In genomic region chr13:31559419-31560144, GRCm38 (mm10) we compare ENCODE assay signal across 8 mouse cellular contexts. TPM values are rescaled to one million over a fixed set of nuclear protein-coding genes. Genes with fewer than 3 reads are reported as not detected.
DNase-seq lines count a peak whose midpoint lies in the region; ATAC-seq and TF ChIP-seq lines count a peak whose summit lies in the region.

No protein-coding gene starts in this region.

- H3K4me1 ChIP-seq in embryonic facial prominence, embryonic 15.5 days, result peaks cover 32% of the 10 kb centered on the region
- H3K4me1 ChIP-seq in lung, embryonic 14.5 days (ENCODE audit: insufficient read depth), result peaks cover 4% of the 10 kb centered on the region; the same call in 1 of the 2 replicates
- peaks cover 26% of the 10 kb centered on the region for H3K4me1 ChIP-seq in olfactory bulb, adult 2 months (ENCODE audit: control insufficient read depth, insufficient read depth, low read length)

- 1% methylated on average over 84 of the region's 92 CpGs for WGBS in embryonic facial prominence, embryonic 15.5 days
- under 1% methylated on average over 92 of the region's 92 CpGs for WGBS in lung, embryonic 14.5 days
- WGBS in olfactory bulb, adult 2 months, result 1% methylated on average over 92 of the region's 92 CpGs

- no peak overlapping the region for H3K27ac ChIP-seq in embryonic facial prominence, embryonic 15.5 days (replicated peaks)
- H3K27ac ChIP-seq in lung, embryonic 14.5 days (ENCODE audit: low read depth), result no peak overlapping the region
- no peak overlapping the region for H3K27ac ChIP-seq in olfactory bulb, adult 2 months (ENCODE audit: insufficient read depth, low read depth, low read length)

- TF ChIP-seq POLR2A in olfactory bulb, adult 2 months (IDR thresholded peaks at IDR 0.05; ENCODE audit: insufficient read depth, low read depth, low read length), result no peak

- H3K36me3 ChIP-seq in embryonic facial prominence, embryonic 15.5 days, result no peaks in the 10 kb centered on the region
- no peaks in the 10 kb centered on the region for H3K36me3 ChIP-seq in lung, embryonic 14.5 days (ENCODE audit: insufficient read depth)

- peaks cover 88% of the 10 kb centered on the region for H3K27me3 ChIP-seq in embryonic facial prominence, embryonic 15.5 days
- H3K27me3 ChIP-seq in lung, embryonic 14.5 days (ENCODE audit: insufficient read depth, low read length), result peaks cover 83% of the 10 kb centered on the region

- peak; percentile 54 for DNase-seq in CD4-positive helper T cell, adult 2 months (ENCODE audit: low read depth, low spot score)
- DNase-seq in adrenal gland, postnatal 14 days, result peak; percentile 80
- peak; percentile 60 to 75 for DNase-seq in heart, postnatal 14 days
- peak; percentile 80 for DNase-seq in kidney, postnatal 14 days
- DNase-seq in lung, embryonic 14.5 days, result peak; percentile 81
- peak; percentile 76 for DNase-seq in thymus, postnatal 4 days

- peak overlapping the region; percentile 99 for H3K4me2 ChIP-seq in embryonic facial prominence, embryonic 15.5 days (replicated peaks)
- H3K4me2 ChIP-seq in lung, embryonic 14.5 days, result peak overlapping the region; percentile 100

- intact Hi-C loops in heart, postnatal 14 days (cut with DNase I), result loop anchor here (5.0 kb wide), 2 partner anchors 58 to 477 kb away; no protein-coding TSS in a partner anchor

- peak; percentile 56; the same call in 1 of the 2 replicates for ATAC-seq in embryonic facial prominence, embryonic 15.5 days (ENCODE audit: insufficient number of reproducible peaks, low FRiP score, low TSS enrichment, low read depth)
- ATAC-seq in lung, embryonic 14.5 days (ENCODE audit: insufficient read depth), result peak; percentile 67

- H3K9ac ChIP-seq in embryonic facial prominence, embryonic 15.5 days, result peak overlapping the region; percentile 28; the same call in 1 of the 2 replicates
- H3K9ac ChIP-seq in lung, embryonic 14.5 days, result peak overlapping the region; percentile 49

- H3K4me3 ChIP-seq in embryonic facial prominence, embryonic 15.5 days (replicated peaks), result peak overlapping the region; percentile 60
- H3K4me3 ChIP-seq in lung, embryonic 14.5 days (ENCODE audit: low read depth, low read length), result peak overlapping the region; percentile 59
- peak overlapping the region; percentile 40 for H3K4me3 ChIP-seq in olfactory bulb, adult 2 months (ENCODE audit: insufficient read depth, low read depth, low read length)

- H3K9me3 ChIP-seq in embryonic facial prominence, embryonic 15.5 days (replicated peaks), result no peaks in the 10 kb centered on the region
- no peaks in the 10 kb centered on the region for H3K9me3 ChIP-seq in lung, embryonic 14.5 days (ENCODE audit: low read depth, low read length)

- TF ChIP-seq CTCF in lung, embryonic 14.5 days (IDR thresholded peaks at IDR 0.05; ENCODE audit: low read depth), result peak; percentile 62
- peak; percentile 56; the same call in 1 of the 2 replicates for TF ChIP-seq CTCF in olfactory bulb, adult 2 months (IDR thresholded peaks at IDR 0.05; ENCODE audit: insufficient read depth, low read depth, low read length)

RNA-seq across cellular contexts. Expression of gene A530084C06Rik, which starts 0.4 kb away (rescaled TPM):
- not detected in 2 replicates for total RNA-seq in adrenal gland, postnatal 14 days (2021)
- not detected in 2 replicates for polyA plus RNA-seq in embryonic facial prominence, embryonic 15.5 days (2015; fragmentation: Nextera tagmentation; extraction: Ambion mirVana)
- not detected for total RNA-seq in heart, postnatal 14 days (2021)
- not detected in 2 replicates for polyA plus RNA-seq in lung, embryonic 14.5 days (2014; fragmentation: Nextera tagmentation; extraction: Ambion mirVana)
- polyA plus RNA-seq in olfactory bulb, adult 2 months (2012; ENCODE audit: insufficient read depth, insufficient read length, low replicate concordance, missing spikeins), result not detected in 2 replicates

RNA-seq across cellular contexts. Expression of gene Foxq1, which starts 3.6 kb away (rescaled TPM):
- 0.15 and 3.7 TPM in 2 replicates for total RNA-seq in adrenal gland, postnatal 14 days (2021)
- polyA plus RNA-seq in embryonic facial prominence, embryonic 15.5 days (2015; fragmentation: Nextera tagmentation; extraction: Ambion mirVana), result 4.4 TPM in 2 replicates
- total RNA-seq in heart, postnatal 14 days (2021), result under 1 TPM; 0.10 to 0.17 TPM
- polyA plus RNA-seq in lung, embryonic 14.5 days (2014; fragmentation: Nextera tagmentation; extraction: Ambion mirVana), result 0.78 and 0.92 TPM in 2 replicates
- polyA plus RNA-seq in olfactory bulb, adult 2 months (2012; ENCODE audit: insufficient read depth, insufficient read length, low replicate concordance, missing spikeins), result not detected in 2 replicates
